Mouse (Mus musculus) frontal cortex, postnatal 25 days (tissue): Measurements from ENCODE around the gene Olfr668.
"Not testable (repeated sequence)": the region's sequence is repeated elsewhere in the genome, so short reads cannot be mapped to it uniquely, and the experiment has no call there.

Experiments used
- DNase-seq, 2 experiments: peaks; one replicate each; pipeline ENCODE4 v3.0.0; 2022; ENCODE audit warnings: low spot score in 2 of 2

Olfr668 gene

DNA sequence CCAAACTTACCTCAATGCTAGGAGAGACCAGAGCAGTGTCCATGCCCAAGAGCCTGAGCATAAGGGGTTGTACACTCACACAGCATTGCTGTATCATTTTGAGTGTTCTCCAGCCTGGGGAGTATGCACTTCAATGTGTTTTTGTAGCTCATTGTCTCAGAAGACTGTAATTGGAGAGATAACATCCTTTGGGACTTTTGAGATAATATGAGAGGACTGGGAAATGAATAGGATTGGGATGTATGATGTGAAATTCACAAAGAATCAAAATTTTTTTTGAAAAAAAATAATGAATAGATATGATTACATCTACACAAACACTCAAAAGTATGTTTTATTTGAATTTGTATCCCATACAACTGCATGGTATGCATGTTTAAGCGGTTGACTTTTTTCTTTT is at the start of gene Olfr668:
Gene Olfr668, minus strand, starts transcription at position 101 of the 400 bp plus-strand sequence.
- no peak for DNase-seq

DNA sequence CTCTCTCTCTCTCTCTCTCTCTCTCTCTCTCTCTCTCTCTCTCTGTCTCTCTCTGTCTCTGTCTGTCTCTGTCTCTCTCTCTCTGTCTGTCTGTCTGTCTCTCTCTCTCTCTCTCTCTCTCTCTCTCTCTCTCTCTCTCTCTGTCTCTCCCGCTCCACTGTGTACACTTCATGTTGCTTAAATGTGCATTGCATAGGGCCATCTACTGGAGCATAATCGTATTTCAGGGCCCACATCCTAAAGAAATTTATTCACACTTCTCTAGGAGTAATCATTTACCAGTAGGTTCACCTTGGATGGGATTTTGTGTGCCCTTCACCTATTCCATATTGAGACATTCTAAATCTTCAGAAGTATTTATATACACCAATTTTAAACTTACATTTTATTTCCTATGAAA is 44.6 kb upstream of the Olfr668 start:
- not testable (repeated sequence) for DNase-seq

DNA sequence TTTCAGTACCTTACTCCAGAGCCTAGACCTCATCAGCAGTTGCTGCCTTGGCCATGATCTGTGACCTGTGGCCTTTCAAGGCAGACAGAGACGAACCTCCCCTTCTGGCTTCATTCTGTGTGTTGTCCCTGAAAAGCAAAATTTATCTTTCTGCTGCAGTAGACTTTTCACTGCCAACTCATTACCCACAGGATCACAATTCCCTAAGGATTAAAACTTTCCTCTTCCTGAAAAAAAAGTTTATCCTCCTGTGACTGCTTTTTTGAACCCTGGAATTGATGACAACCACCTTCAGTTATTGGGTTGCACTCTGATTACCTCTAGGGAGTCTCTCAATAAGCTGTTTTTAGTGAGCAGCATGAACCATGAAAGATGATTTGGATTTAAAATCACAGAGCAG is 34.7 kb upstream of the Olfr668 start, which contains the start of gene Olfr670:
Gene Olfr670, minus strand, starts transcription at position 101 of the 400 bp plus-strand sequence.
- DNase-seq = no peak

DNA sequence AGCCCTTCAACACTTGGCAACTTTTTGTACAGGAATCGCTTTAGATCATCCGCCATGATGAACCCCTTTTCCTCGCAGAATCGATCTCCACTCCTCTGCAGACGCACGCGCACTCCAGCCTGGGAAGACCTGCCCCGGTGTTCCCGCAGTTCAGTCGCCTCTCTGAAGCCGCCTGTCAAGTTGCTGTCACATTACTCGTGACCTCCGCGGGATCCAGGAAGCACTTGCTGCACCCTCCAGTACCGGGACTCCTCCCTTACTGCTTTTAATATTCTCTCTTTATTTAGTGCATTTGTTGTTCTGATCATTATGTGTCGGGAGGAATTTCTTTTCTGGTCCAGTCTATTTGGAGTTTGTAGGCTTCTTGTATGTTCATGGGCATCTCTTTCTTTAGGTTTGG is 22.4 kb upstream of the Olfr668 start:
- DNase-seq = not testable (repeated sequence)

DNA sequence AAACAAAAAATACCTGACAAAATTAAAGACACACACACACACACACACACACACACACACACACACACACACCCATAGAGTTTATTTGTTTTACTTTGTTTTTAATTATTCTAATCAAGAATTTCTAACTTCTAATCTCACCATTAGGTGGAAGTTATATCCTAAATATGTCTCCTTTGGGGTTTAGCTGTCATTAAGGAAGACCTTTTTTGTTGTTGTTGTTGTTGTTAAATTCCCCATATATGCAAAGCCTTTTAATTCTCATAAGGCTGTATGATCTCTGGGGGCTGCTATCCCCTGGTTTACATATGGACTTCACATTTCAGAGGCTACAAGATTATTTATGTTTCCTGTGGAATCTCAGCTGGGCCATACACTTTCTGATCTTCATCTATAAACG is 6.1 kb upstream of the Olfr668 start, which contains the start of gene Olfr669:
Gene Olfr669, plus strand, starts transcription at position 301 of the 400 bp plus-strand sequence.
- no peak for DNase-seq

DNA sequence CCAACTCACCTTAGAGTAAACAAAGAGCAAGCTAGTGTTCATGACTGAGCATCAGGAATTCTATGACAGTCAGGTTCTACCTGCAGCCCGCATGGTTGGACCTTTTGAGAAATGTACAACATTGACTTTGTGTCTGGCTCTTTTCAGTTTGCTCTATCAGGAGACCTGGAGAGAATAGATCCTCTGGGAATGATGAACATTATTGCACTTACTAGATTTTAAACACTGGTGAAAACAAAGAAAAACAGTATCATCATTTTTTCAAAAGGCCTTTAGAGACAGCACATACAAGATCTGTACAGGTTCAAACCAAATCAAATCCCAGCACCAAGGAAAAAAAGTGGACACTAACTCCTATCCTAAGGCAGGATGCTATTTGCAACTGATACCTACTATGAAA is 6.5 kb downstream of the Olfr668 start, which contains the start of gene Olfr667:
Gene Olfr667, minus strand, starts transcription at position 101 of the 400 bp plus-strand sequence.
- DNase-seq = no peak

DNA sequence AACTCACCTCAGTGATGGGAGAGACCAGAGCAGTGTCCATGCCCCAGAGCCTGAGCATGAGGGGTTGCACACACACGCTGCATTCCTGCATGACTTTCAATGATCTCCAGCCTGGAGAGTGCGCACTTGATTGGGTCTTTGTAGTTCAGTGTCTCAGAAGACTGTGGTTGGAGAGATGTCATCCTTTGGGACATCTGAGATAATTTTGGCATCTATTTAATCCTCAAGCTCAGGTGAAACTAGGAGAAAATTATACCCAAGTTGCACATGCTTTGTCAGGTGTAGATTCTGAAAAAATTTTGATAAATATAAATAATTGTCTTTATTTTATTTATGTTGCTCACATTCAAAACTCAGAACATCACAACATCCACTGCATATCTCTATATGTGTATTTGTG is 32.0 kb downstream of the Olfr668 start, which contains the start of gene Olfr666:
Gene Olfr666, minus strand, starts transcription at position 101 of the 400 bp plus-strand sequence.
- DNase-seq = no peak

DNA sequence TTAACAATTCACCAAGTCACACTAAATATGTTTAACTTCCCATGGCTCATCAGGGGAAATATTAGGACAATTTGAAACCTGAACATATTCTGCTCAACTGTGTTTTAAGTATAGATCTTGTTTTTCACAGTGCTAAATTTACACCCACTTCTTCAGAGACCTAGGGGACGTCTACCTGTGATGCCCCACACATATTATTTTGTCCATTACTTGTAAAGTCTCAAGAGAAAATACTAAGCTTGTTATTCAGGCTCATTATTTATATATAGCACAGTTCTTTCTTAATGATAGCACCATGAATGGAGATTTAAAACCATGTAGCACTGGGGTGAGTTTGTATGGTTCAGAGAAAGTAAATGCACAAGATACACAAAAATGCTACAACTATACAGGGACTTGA is 50.1 kb downstream of the Olfr668 start, which contains the start of gene Olfr665:
Gene Olfr665, plus strand, starts transcription at position 301 of the 400 bp plus-strand sequence.
- DNase-seq = no peak
